Mouse (Mus musculus): ENCODE measurements around the gene Cep135. TPM values are rescaled to one million over a fixed set of nuclear protein-coding genes. Genes with fewer than 3 reads are reported as not detected.

Gene Cep135
- polyA plus RNA-seq, 1 experiment from 2014 or later, result 3.9 TPM

- Histone ChIP-seq H3K36me3 (ENCODE audit: control insufficient read depth, insufficient read depth) (peaks cover 9% of the 10 kb centered on the region), H3K27me3 (ENCODE audit: control insufficient read depth, insufficient read depth, low read depth, low read length) (no peaks in the 10 kb centered on the region), H3K9me3 (replicated peaks; ENCODE audit: control insufficient read depth, low read length) (no peaks in the 10 kb centered on the region), H3K9ac (ENCODE audit: low read depth, low read length) (peak overlapping the region; percentile 94), H3K4me2 (ENCODE audit: low read depth, low read length) (peak overlapping the region; percentile 85), H3K4me1 (ENCODE audit: control insufficient read depth, low read depth, low read length) (peaks cover 12% of the 10 kb centered on the region), H3K4me3 (ENCODE audit: low read depth, low read length) (peak overlapping the region; percentile 97), H3K27ac (ENCODE audit: low read length) (peak overlapping the region; percentile 91)
- ATAC-seq (ENCODE audit: low read depth), result no peak
- 12% methylated on average over 7 of the region's 7 CpGs for WGBS (ENCODE audit: insufficient replicate concordance)
These were observed 813 bp downstream of the Cep135 start for GRCm38 (mm10) chr5:76589311-76589710.

GRCm38 (mm10) chr5:76590009-76590408 lies 1.5 kb downstream of the Cep135 start:
- Histone ChIP-seq H3K4me3 (ENCODE audit: low read depth, low read length) (peak overlapping the region; percentile 97), H3K9me3 (replicated peaks; ENCODE audit: control insufficient read depth, low read length) (no peaks in the 10 kb centered on the region), H3K27me3 (ENCODE audit: control insufficient read depth, insufficient read depth, low read depth, low read length) (no peaks in the 10 kb centered on the region), H3K4me1 (ENCODE audit: control insufficient read depth, low read depth, low read length) (peaks cover 12% of the 10 kb centered on the region), H3K36me3 (ENCODE audit: control insufficient read depth, insufficient read depth) (peaks cover 9% of the 10 kb centered on the region), H3K4me2 (ENCODE audit: low read depth, low read length) (peak overlapping the region; percentile 85), H3K27ac (ENCODE audit: low read length) (no peak overlapping the region), H3K9ac (ENCODE audit: low read depth, low read length) (no peak overlapping the region)
- 75% methylated on average over 2 of the region's 2 CpGs for WGBS (ENCODE audit: insufficient replicate concordance)
- no peak for ATAC-seq (ENCODE audit: low read depth)

- H3K36me3 ChIP-seq (ENCODE audit: control insufficient read depth, insufficient read depth), result peaks cover 22% of the 10 kb centered on the region
- 64% methylated on average over 9 of the region's 9 CpGs for WGBS (ENCODE audit: insufficient replicate concordance)
- H3K4me2 ChIP-seq (ENCODE audit: low read depth, low read length), result no peak overlapping the region
- no peaks in the 10 kb centered on the region for H3K27me3 ChIP-seq (ENCODE audit: control insufficient read depth, insufficient read depth, low read depth, low read length)
- peaks cover 12% of the 10 kb centered on the region for H3K4me1 ChIP-seq (ENCODE audit: control insufficient read depth, low read depth, low read length)
- no peak overlapping the region for H3K4me3 ChIP-seq (ENCODE audit: low read depth, low read length)
- no peak overlapping the region for H3K9ac ChIP-seq (ENCODE audit: low read depth, low read length)
- no peaks in the 10 kb centered on the region for H3K9me3 ChIP-seq (replicated peaks; ENCODE audit: control insufficient read depth, low read length)
- no peak overlapping the region for H3K27ac ChIP-seq (ENCODE audit: low read length)
- ATAC-seq (ENCODE audit: low read depth), result no peak
These were observed 3.4 kb downstream of the Cep135 start for GRCm38 (mm10) chr5:76591885-76592284.

- H3K27me3 ChIP-seq (ENCODE audit: control insufficient read depth, insufficient read depth, low read depth, low read length), result no peaks in the 10 kb centered on the region
- no peak overlapping the region for H3K27ac ChIP-seq (ENCODE audit: low read length)
- H3K9ac ChIP-seq (ENCODE audit: low read depth, low read length), result no peak overlapping the region
- no peaks in the 10 kb centered on the region for H3K9me3 ChIP-seq (replicated peaks; ENCODE audit: control insufficient read depth, low read length)
- H3K4me2 ChIP-seq (ENCODE audit: low read depth, low read length), result no peak overlapping the region
- peak; percentile 72; the same call in 1 of the 2 replicates for ATAC-seq (ENCODE audit: low read depth)
- H3K36me3 ChIP-seq (ENCODE audit: control insufficient read depth, insufficient read depth), result peaks cover 27% of the 10 kb centered on the region
- 73% methylated on average over 8 of the region's 8 CpGs for whole genome bisulfite sequencing (ENCODE audit: insufficient replicate concordance)
- no peaks in the 10 kb centered on the region for H3K4me1 ChIP-seq (ENCODE audit: control insufficient read depth, low read depth, low read length)
- no peak overlapping the region for H3K4me3 ChIP-seq (ENCODE audit: low read depth, low read length)
These were observed 21.3 kb downstream of the Cep135 start for GRCm38 (mm10) chr5:76609702-76610370.

GRCm38 (mm10) chr5:76612867-76613499 lies 24.5 kb downstream of the Cep135 start:
- Histone ChIP-seq H3K9me3 (replicated peaks; ENCODE audit: control insufficient read depth, low read length) (no peaks in the 10 kb centered on the region), H3K4me1 (ENCODE audit: control insufficient read depth, low read depth, low read length) (no peaks in the 10 kb centered on the region), H3K4me3 (ENCODE audit: low read depth, low read length) (no peak overlapping the region), H3K4me2 (ENCODE audit: low read depth, low read length) (no peak overlapping the region), H3K27me3 (ENCODE audit: control insufficient read depth, insufficient read depth, low read depth, low read length) (no peaks in the 10 kb centered on the region), H3K9ac (ENCODE audit: low read depth, low read length) (no peak overlapping the region), H3K27ac (ENCODE audit: low read length) (no peak overlapping the region), H3K36me3 (ENCODE audit: control insufficient read depth, insufficient read depth) (peaks cover 24% of the 10 kb centered on the region)
- 80% methylated on average over 6 of the region's 6 CpGs for WGBS (ENCODE audit: insufficient replicate concordance)
- ATAC-seq (ENCODE audit: low read depth), result no peak

- no peak overlapping the region for H3K4me2 ChIP-seq (ENCODE audit: low read depth, low read length)
- H3K4me3 ChIP-seq (ENCODE audit: low read depth, low read length), result no peak overlapping the region
- H3K4me1 ChIP-seq (ENCODE audit: control insufficient read depth, low read depth, low read length), result no peaks in the 10 kb centered on the region
- no peak overlapping the region for H3K9ac ChIP-seq (ENCODE audit: low read depth, low read length)
- no peak overlapping the region for H3K27ac ChIP-seq (ENCODE audit: low read length)
- no peak for ATAC-seq (ENCODE audit: low read depth)
- no peaks in the 10 kb centered on the region for H3K27me3 ChIP-seq (ENCODE audit: control insufficient read depth, insufficient read depth, low read depth, low read length)
- peaks cover 26% of the 10 kb centered on the region for H3K36me3 ChIP-seq (ENCODE audit: control insufficient read depth, insufficient read depth)
- WGBS (ENCODE audit: insufficient replicate concordance), result 83% methylated on average over 8 of the region's 8 CpGs
- H3K9me3 ChIP-seq (replicated peaks; ENCODE audit: control insufficient read depth, low read length), result no peaks in the 10 kb centered on the region
These were observed 26.8 kb downstream of the Cep135 start for GRCm38 (mm10) chr5:76615276-76615675.

GRCm38 (mm10) chr5:76616196-76616747 lies 27.8 kb downstream of the Cep135 start:
- no peak for ATAC-seq (ENCODE audit: low read depth)
- Histone ChIP-seq H3K27me3 (ENCODE audit: control insufficient read depth, insufficient read depth, low read depth, low read length) (no peaks in the 10 kb centered on the region), H3K9me3 (replicated peaks; ENCODE audit: control insufficient read depth, low read length) (no peaks in the 10 kb centered on the region), H3K9ac (ENCODE audit: low read depth, low read length) (no peak overlapping the region), H3K27ac (ENCODE audit: low read length) (no peak overlapping the region), H3K4me3 (ENCODE audit: low read depth, low read length) (no peak overlapping the region), H3K4me1 (ENCODE audit: control insufficient read depth, low read depth, low read length) (no peaks in the 10 kb centered on the region), H3K4me2 (ENCODE audit: low read depth, low read length) (no peak overlapping the region), H3K36me3 (ENCODE audit: control insufficient read depth, insufficient read depth) (peaks cover 26% of the 10 kb centered on the region)
- WGBS (ENCODE audit: insufficient replicate concordance), result 81% methylated on average over 2 of the region's 2 CpGs

- 77% methylated on average over 7 of the region's 7 CpGs for WGBS (ENCODE audit: insufficient replicate concordance)
- Histone ChIP-seq H3K4me2 (ENCODE audit: low read depth, low read length) (no peak overlapping the region), H3K27me3 (ENCODE audit: control insufficient read depth, insufficient read depth, low read depth, low read length) (no peaks in the 10 kb centered on the region), H3K4me1 (ENCODE audit: control insufficient read depth, low read depth, low read length) (no peaks in the 10 kb centered on the region), H3K9me3 (replicated peaks; ENCODE audit: control insufficient read depth, low read length) (no peaks in the 10 kb centered on the region), H3K36me3 (ENCODE audit: control insufficient read depth, insufficient read depth) (peaks cover 22% of the 10 kb centered on the region), H3K9ac (ENCODE audit: low read depth, low read length) (no peak overlapping the region), H3K27ac (ENCODE audit: low read length) (no peak overlapping the region), H3K4me3 (ENCODE audit: low read depth, low read length) (no peak overlapping the region)
- ATAC-seq (ENCODE audit: low read depth), result no peak
These were observed 30.3 kb downstream of the Cep135 start for GRCm38 (mm10) chr5:76618750-76619149.

GRCm38 (mm10) chr5:76623759-76624158 lies 35.3 kb downstream of the Cep135 start:
- Histone ChIP-seq H3K36me3 (ENCODE audit: control insufficient read depth, insufficient read depth) (peaks cover 6% of the 10 kb centered on the region), H3K4me2 (ENCODE audit: low read depth, low read length) (no peak overlapping the region), H3K4me3 (ENCODE audit: low read depth, low read length) (no peak overlapping the region), H3K4me1 (ENCODE audit: control insufficient read depth, low read depth, low read length) (peaks cover 4% of the 10 kb centered on the region; the same call in 1 of the 2 replicates), H3K9me3 (replicated peaks; ENCODE audit: control insufficient read depth, low read length) (no peaks in the 10 kb centered on the region), H3K9ac (ENCODE audit: low read depth, low read length) (no peak overlapping the region), H3K27ac (ENCODE audit: low read length) (no peak overlapping the region), H3K27me3 (ENCODE audit: control insufficient read depth, insufficient read depth, low read depth, low read length) (no peaks in the 10 kb centered on the region)
- 90% methylated on average over 9 of the region's 9 CpGs for WGBS (ENCODE audit: insufficient replicate concordance)
- no peak for ATAC-seq (ENCODE audit: low read depth)

Measured in liver, embryonic 16.5 days (tissue).